Mouse (Mus musculus): Measurements from ENCODE around the gene Ppm1e. TPM values are rescaled to one million over a fixed set of nuclear protein-coding genes. Genes with fewer than 3 reads are reported as not detected.

Ppm1e gene
- polyA plus RNA-seq (2015; fragmentation: Illumina TruSeq; extraction: RNeasy Lipid Tissue Mini Kit (QIAGEN cat#74804); ENCODE audit: insufficient read depth, low replicate concordance), result 5.5 TPM

DNA sequence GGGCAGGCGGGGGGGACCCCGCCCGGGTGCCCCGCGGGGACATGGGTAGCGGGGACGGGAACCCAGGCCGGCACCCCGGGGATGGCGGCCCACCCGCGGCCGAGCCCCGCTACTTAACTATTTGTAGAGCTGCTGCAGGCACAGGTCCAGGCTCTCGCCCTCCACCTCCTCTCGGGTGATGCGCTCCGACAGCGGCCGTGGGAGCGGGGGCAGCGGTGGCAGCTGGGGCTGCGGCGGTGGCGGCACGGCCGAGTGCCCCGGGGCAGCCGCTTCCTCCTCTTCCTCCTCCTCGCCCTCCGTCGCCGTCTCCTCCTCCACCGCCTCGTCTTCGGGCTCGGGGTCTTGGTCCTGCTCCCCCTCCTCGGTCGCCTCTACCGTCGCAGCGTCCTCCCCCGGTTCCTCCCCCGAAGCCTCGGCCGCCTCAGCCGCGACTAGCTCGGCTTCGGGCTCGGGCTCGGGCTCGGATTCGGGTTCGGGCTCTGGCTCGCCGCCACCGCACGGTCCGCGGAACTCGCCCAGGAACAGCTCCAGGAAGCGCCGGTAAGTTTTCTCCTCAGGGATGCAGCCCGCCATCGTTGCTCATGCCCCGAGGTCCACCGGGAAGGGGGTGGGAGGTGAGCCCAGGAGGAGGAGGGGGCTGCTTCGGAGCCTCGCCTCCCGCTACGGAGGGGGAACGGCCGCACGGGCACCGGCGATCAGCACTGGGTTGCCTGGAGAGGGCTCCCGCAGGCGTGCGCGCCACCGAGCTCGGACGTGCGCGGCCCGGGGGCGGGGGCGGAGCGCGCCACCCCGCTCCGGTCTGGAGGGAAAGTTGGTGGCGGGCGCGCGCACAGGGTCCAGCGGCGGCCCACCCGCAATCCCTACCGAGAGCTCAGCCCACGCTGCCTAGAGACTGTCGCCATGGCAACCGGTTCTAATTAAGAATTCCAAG is at the start of gene Ppm1e:
Gene Ppm1e (minus strand): TSS at position 693 of the 931 bp plus-strand sequence.

DNA sequence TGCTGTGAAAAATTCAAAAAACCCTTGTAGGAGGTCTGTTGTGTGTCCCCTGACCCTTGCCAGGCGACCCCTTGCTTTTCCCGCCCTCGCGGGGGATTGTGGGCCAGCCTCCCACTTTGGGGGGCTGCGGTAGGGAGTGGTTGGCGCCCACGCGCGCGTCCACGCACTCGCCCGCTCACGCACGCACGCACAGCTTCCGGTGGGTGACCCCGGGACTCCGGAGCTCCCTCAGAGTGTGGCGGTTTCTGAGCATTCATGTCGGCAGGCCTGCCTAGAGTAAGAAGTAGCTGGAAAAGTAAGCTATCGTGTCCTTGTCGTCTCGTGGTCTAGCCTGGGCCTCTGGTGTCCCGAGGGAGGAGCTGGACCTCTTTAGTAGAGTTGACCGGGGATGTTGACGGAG is 46.1 kb upstream of the Ppm1e start, which contains the start of the genes Rad51c and Tex14:
Gene Rad51c (minus strand): TSS at position 79 of the 400 bp plus-strand sequence.
Gene Tex14 (plus strand): TSS at position 190 of the 400 bp plus-strand sequence.

Other genes starting within 250 kb of the Ppm1e start
- gene Ska2, start 249.8 kb downstream of the Ppm1e start, polyA plus RNA-seq (2015; fragmentation: Illumina TruSeq; extraction: RNeasy Lipid Tissue Mini Kit (QIAGEN cat#74804); ENCODE audit: insufficient read depth, low replicate concordance), result 26.5 TPM
- 13.9 TPM for gene Trim37, start 231.9 kb downstream of the Ppm1e start, polyA plus RNA-seq (2015; fragmentation: Illumina TruSeq; extraction: RNeasy Lipid Tissue Mini Kit (QIAGEN cat#74804); ENCODE audit: insufficient read depth, low replicate concordance)
- gene Rad51c, start 45.9 kb upstream of the Ppm1e start, polyA plus RNA-seq (2015; fragmentation: Illumina TruSeq; extraction: RNeasy Lipid Tissue Mini Kit (QIAGEN cat#74804); ENCODE audit: insufficient read depth, low replicate concordance), result 6.5 TPM
- gene Tex14, start 46.0 kb upstream of the Ppm1e start, polyA plus RNA-seq (2015; fragmentation: Illumina TruSeq; extraction: RNeasy Lipid Tissue Mini Kit (QIAGEN cat#74804); ENCODE audit: insufficient read depth, low replicate concordance), result 0.81 TPM
- gene Gm11492, start 207.6 kb upstream of the Ppm1e start, polyA plus RNA-seq (2015; fragmentation: Illumina TruSeq; extraction: RNeasy Lipid Tissue Mini Kit (QIAGEN cat#74804); ENCODE audit: insufficient read depth, low replicate concordance), result not detected
- gene Sept4, start 209.9 kb upstream of the Ppm1e start, polyA plus RNA-seq (2015; fragmentation: Illumina TruSeq; extraction: RNeasy Lipid Tissue Mini Kit (QIAGEN cat#74804); ENCODE audit: insufficient read depth, low replicate concordance), result 63.5 TPM
- gene Mtmr4, start 233.1 kb upstream of the Ppm1e start, polyA plus RNA-seq (2015; fragmentation: Illumina TruSeq; extraction: RNeasy Lipid Tissue Mini Kit (QIAGEN cat#74804); ENCODE audit: insufficient read depth, low replicate concordance), result 43.3 TPM